Mouse (Mus musculus) gastrocnemius, adult 2 months (tissue): ENCODE results near the gene Aox1. TPM values are rescaled to one million over a fixed set of nuclear protein-coding genes. Genes with fewer than 3 reads are reported as not detected.

Experiments
- DNase-seq: peaks from one replicate; pipeline ENCODE4 v3.0.0; 2022
- H3K27ac ChIP-seq: fragments of 200-600 bp; 2 replicates; pipeline ENCODE4 v1.8.1; 2022; ENCODE audit warnings: mild to moderate bottlenecking
- H3K4me3 ChIP-seq: fragments of 200-600 bp; 2 replicates; pipeline ENCODE4 v1.8.1; 2022; ENCODE audit warnings: mild to moderate bottlenecking, moderate library complexity
- CTCF ChIP-seq: fragments of 200-600 bp; IDR thresholded peaks from 2 replicates; pipeline ENCODE4 v1.8.1; 2022; ENCODE audit warnings: antibody characterized with exemption, mild to moderate bottlenecking, moderate library complexity
- intact Hi-C: fragments of 180-260 bp; cut with DNase I; formaldehyde crosslinking; loops from one replicate; pipeline ENCODE4 v1.15.1; 2025
- total RNA-seq, 2 experiments: library from RNA; stranded (reverse); gene quantifications; 2 replicates each; pipeline ENCODE4 v1.2.3; 2021

Gene Aox1
- total RNA-seq, 2 experiments from 2014 or later = 8.2 to 10.8 TPM

DNA sequence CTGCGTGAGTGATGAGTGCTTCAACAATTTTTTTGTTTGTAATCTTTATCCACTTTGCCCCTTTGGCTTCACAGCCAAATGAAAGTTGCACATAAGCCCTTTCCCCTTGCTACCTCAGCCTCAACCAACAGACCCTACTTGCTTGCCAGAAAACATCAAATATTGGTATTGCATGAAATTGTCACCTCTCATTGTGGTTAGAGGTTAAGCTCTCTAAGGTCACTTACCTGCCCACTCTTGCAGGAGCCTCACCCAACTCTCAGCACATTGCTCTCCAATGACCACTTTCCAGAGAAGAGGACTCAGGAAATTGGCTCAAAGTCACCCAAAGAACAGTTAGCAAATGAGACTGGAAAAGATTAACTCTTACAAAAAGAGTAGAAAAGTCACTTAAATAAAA is 41.8 kb downstream of the Aox1 start:
- TF ChIP-seq CTCF = no peak
- intact Hi-C loops = no loop called here

DNA sequence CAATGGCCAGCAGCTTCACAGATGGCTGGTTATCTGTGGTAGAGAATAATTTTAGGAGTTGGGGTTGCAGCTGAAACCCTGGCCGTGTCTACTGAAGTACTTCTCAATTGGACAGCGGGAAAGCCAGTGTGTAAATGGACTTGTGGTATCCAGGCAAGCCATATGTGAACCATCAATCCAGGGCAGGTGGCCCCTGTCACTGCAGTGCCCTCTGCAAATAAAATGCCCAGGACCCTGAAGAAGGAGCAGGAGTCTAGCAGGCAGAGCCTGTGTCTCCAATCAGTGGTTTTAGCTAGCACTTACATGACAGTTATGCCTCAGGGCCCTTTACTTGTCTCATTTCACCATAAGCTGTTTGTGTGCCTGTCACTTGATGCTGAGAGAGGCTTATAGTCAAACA is 42.7 kb downstream of the Aox1 start:
- H3K27ac ChIP-seq = no peak overlapping the region
- no peak for TF ChIP-seq CTCF
- DNase-seq = no peak
- intact Hi-C loops = no loop called here
- H3K4me3 ChIP-seq = no peak overlapping the region

More for the DNA sequence above, 41.8 kb downstream of the Aox1 start:
- DNase-seq = no peak
- Histone ChIP-seq H3K4me3 (no peak overlapping the region), H3K27ac (no peak overlapping the region)

DNA sequence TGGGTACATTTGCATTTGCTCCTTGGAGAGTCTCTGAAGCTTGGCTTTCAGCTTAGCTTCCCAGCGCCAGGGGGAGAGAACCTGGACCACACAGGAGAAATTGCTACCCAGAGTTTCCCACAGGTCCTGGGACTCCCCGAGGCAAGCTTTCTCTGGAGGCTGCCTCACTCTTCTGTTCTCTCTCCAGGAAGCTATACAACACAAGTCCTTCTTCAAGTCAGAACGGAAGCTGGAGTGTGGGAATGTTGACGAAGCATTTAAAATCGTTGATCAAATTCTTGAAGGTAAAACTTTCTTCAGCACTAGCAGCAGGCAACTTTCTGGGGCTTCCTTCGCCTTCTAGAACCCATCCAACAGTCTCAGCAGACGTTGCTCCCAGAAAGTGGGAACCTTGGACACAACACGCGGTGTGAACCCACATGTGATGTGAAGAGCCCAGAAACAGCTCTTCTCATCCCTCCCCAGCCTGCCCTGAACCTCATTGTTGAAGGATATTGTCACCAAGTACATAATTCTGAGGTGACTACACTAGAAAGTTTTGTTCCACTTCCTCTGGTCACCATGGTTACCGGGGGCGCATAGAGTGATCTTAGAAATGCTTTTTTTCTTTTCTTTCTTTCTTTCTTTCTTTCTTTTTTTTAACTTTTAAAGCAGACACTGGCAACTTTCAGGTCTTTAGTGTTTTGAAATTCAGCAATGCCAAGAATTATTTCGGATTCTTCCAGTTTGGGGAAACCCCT is 43.4 kb downstream of the Aox1 start:
- no peak for TF ChIP-seq CTCF
- no peak overlapping the region for H3K27ac ChIP-seq
- DNase-seq = no peak
- intact Hi-C loops = no loop called here
- H3K4me3 ChIP-seq = no peak overlapping the region

DNA sequence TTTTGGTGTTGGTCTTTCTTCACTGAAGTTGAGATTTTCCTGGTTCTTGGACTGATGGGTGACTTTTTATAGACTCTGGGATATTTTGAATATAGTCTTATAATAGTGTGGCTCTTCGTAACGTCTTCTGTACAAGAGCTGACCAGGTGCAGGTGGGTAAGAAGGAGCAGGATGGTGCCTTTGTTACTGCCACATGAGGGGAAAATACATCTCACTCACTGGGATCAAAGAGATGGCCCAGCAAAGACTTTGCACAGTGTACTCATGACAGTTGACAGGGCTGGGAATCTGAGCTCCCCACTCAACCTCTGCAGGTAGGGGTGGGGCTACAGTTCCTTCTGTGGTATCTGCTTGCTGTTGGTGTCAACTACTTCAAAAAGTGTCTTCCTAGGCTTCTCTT is 44.5 kb downstream of the Aox1 start:
- Histone ChIP-seq H3K27ac (no peak overlapping the region), H3K4me3 (no peak overlapping the region)
- DNase-seq = no peak
- intact Hi-C loops = no loop called here
- no peak for TF ChIP-seq CTCF

DNA sequence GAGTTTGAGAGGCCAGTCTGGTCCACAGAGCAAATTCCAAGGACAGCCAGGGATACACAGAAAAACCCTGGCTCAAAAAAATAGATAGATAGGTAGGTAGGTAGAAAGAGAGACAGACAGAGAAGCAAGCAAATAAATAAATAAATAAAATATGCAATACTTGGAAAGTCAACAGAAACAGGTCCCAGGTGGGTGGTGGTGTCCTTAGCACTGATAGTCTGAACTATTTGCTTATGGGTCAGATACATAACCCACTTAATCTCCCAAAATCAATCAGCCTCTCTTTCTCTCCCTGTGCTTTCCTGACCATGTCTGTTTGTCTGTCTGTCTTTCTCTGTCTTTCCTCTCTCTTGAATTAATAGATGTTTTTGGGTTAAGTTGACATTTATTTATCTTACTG is 48.2 kb downstream of the Aox1 start:
- intact Hi-C loops = no loop called here
- TF ChIP-seq CTCF = no peak
- no peak for DNase-seq
- Histone ChIP-seq H3K27ac (no peak overlapping the region), H3K4me3 (no peak overlapping the region)

DNA sequence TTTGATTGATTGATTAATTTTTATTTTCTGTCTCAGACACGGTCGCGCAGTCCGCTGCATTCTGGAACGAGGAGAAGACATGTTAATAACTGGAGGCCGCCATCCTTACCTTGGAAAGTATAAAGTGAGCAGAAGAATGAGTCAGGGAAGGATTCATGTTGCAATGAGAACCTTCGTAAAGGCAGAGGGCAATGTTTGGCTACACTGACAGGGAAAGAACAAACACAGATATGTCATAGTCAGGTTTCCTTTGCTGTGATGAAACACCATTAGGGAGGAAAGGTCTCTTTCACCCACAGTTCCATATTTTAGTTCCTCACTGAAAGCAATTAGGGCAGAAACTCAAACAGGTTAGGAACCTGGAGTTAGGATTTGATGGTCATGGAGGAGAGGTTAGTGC is 48.7 kb downstream of the Aox1 start:
- no peak for DNase-seq
- Histone ChIP-seq H3K27ac (no peak overlapping the region), H3K4me3 (no peak overlapping the region)
- intact Hi-C loops = no loop called here
- no peak for TF ChIP-seq CTCF

DNA sequence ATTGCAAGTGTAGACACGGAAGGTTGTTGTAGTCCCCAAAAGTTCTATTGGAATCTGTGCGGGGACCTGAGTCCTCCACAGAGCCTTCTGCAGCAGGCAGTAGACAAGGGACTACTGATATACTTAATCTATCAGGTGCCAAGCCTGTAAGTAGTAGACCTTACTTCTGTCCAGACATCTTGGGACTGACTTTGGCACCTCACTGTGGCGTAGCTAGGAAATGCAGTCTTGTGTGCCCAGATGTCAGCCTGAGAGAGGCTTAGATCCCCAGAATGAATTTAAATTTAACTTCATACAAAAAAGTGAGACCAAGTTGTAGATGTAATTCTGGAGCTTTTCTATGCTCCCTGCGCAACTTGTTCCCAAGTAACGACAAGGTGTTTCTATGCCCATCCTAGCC is 50.0 kb downstream of the Aox1 start:
- no peak for DNase-seq
- Histone ChIP-seq H3K4me3 (no peak overlapping the region), H3K27ac (no peak overlapping the region)
- intact Hi-C loops = no loop called here
- peak; percentile 40 for TF ChIP-seq CTCF

DNA sequence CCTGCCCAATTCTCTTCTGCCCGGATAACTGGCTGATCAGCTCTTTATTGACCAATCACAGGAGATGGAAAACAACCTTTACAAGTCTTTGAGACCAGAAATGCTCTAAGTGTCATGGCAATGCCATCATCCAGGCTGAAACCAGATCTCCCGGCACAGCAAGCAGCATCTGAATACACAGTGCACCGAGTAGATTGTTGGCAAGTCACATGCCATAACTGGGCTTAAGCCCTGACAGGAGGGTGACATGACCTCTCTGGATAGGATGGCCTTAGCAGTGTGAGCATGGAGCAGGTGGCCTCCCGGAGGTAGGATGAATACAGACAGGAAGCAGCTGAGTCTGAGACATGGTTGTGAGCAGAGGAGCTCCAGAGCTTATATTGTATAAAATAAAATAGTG is 50.7 kb downstream of the Aox1 start:
- intact Hi-C loops = no loop called here
- no peak for TF ChIP-seq CTCF
- no peak for DNase-seq
- H3K27ac ChIP-seq = no peak overlapping the region
- no peak overlapping the region for H3K4me3 ChIP-seq

DNA sequence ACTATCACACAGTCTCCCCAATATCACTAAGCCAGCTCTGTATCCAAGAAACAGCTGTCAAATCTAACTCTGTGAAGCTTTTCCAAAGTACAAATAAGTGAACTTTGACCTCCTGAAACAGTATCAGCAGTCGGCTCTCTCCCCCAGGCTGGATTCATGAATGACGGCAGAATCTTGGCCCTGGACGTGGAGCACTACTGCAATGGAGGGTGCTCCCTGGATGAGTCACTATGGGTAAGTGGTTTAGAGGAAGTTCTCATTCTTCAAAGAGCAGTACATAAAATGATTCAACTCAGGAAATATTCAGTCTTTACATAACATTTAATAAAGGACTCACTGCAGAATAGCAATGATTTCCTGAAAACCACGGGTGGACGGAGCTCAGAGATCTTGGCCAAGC is 51.6 kb downstream of the Aox1 start:
- no peak overlapping the region for H3K27ac ChIP-seq
- DNase-seq = no peak
- no peak for TF ChIP-seq CTCF
- intact Hi-C loops = no loop called here
- no peak overlapping the region for H3K4me3 ChIP-seq

DNA sequence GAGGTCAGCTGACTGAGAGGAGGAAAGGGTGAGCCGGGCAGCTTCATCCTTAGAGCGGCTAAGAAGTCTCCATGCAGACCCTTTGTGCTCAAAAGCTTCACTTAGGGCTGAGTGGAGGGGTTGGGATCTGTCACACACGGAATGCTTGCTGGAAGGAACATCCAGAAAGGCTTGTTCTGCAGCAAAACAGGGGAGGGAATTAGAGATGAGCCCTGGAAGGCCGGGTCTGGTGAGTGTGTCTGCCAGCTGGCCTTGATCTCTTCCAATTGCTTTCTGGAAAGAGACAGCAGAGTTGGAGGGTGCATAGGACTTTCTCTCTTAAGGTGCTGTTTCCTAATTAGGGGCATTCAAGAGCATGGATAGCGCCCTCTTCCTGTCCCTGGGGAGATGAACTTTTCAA is 59.6 kb downstream of the Aox1 start:
- intact Hi-C loops = no loop called here
- no peak overlapping the region for H3K4me3 ChIP-seq
- peak overlapping the region; percentile 54 for H3K27ac ChIP-seq
- no peak for TF ChIP-seq CTCF
- peak; percentile 59 for DNase-seq

DNA sequence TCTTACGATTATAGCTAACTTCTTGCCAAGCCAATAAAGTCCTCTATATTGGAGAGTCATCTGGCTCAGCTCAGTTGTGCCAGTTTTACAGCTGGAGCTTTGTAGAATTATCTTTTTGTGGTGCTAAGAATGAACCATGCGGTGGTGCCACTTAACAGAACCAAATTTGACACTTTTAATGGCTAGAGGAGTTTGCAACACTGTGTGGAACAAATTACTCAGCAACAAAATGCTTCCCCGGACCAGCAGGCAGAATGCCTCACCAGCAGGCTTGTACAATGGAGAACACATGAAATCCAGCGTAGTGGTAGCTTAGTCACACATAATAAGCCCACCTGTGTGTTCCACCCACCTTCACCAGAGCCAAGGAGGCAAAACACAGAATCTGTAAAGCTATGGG is 60.5 kb downstream of the Aox1 start:
- DNase-seq = no peak
- intact Hi-C loops = no loop called here
- no peak overlapping the region for H3K27ac ChIP-seq
- no peak for TF ChIP-seq CTCF
- H3K4me3 ChIP-seq = no peak overlapping the region

DNA sequence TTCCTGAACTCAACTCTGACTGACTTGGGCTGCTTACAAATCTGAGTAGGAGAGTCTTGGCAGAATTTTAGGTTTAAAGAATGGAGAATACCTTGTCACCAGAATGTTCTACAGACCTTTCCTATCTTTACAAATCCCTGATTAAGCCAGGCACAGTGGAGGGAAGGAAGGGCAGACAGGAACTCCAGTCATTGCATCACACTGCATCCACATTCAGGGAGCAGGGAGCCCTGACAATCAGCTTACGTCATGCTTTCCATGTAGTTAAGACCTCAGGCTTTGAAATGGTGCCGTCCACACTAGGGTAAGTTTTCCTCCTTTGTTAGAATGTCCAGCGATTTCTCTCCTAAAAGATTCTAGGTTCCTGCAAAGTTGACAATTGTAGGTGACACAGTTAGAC is 61.5 kb downstream of the Aox1 start:
- no peak for TF ChIP-seq CTCF
- Histone ChIP-seq H3K27ac (no peak overlapping the region), H3K4me3 (no peak overlapping the region)
- intact Hi-C loops = no loop called here
- no peak for DNase-seq

DNA sequence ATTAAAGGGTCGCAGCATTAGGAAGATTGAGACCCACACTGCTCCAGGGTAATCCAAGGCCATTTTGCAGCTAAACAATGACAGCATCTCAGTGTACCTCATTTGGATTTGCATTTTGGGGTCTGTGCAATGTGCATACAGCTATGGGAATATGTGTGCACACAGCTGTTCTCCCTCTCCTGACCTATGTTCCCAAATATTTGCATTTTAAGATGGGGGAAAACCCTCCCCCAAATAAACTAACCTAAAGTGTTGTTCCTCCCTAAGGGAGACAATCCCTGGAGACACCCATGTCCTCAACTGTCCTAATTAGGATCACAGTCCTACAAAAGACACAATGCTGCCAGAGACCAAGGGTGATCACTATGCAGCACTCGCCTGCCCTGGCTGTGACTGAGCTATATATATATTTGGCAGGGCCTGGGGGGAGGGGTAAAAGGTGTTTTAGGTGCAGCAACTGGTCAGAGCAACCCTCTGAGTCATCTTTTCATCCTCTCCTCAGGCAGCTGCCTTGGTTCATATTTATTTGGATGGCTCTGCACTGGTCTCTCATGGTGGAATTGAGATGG is 62.3 kb downstream of the Aox1 start:
- H3K4me3 ChIP-seq = no peak overlapping the region
- DNase-seq = no peak
- intact Hi-C loops = no loop called here
- H3K27ac ChIP-seq = no peak overlapping the region
- TF ChIP-seq CTCF = no peak

DNA sequence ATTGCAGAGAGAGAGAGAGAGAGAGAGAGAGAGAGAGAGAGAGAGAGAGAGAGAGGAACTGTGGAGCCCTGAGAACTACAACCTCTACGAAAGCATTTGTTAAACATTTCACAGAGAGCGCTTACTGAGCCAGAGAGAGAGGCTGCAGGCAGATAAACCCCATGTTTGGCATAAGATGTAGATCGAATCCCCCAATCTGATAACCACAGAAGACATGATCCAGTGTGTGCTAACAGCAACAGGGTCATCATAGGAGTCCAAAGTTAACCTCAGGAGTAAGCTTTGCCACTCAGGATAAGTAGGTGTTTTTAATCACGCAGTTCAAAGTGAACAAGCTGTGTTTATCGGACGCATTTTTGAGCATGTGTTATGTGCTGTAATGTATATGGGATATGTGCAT is 67.6 kb downstream of the Aox1 start:
- Histone ChIP-seq H3K27ac (no peak overlapping the region), H3K4me3 (no peak overlapping the region)
- intact Hi-C loops = no loop called here
- no peak for DNase-seq
- no peak for TF ChIP-seq CTCF
